Mouse (Mus musculus) lung, adult 2 months (tissue): ENCODE data around the gene Drc7.

Experiments
- CTCF ChIP-seq: fragments of 200-500 bp; IDR thresholded peaks from 2 replicates; pipeline ENCODE4 v1.5.1; 2011; ENCODE audit warnings: mild to moderate bottlenecking, low read length, control low read depth; ENCODE audit not compliant: insufficient read depth
- POLR2A ChIP-seq: fragments of 200-500 bp; IDR thresholded peaks from 2 replicates; pipeline ENCODE4 v1.6.1; 2011; ENCODE audit warnings: low read depth, mild to moderate bottlenecking, control low read depth, low read length, borderline replicate concordance; ENCODE audit errors: extremely low read depth

DNA sequence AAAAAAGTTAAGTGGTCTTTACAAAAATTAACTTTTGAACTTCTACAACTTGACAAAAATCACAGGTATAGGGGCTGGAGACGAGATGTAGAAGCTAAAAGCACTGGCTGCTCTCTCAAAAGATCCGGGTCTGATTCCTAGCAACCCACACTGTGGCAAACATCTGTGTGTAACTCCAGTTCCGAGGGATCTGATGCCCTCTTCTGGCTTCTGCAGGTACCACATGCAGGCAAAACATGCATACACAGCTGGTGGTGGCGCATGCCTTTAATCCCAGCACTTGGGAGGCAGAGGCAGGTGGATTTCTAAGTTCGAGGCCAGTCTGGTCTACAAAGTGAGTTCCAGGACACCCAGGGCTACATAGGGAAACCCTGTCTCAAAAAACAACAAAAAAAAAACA lies 68.6 kb downstream of the Drc7 start:
- TF ChIP-seq POLR2A: no peak
- TF ChIP-seq CTCF: 0 out of 2 replicates have a peak, but pooled peaks have one; percentile 23
